18 mouse cellular contexts compared by ENCODE assay signal in genomic region chr4:147418333-147418732, GRCm38 (mm10). TPM values are rescaled to one million over a fixed set of nuclear protein-coding genes. Genes with fewer than 3 reads are reported as not detected.
DNase-seq lines count a peak whose midpoint lies in the region; ATAC-seq and TF ChIP-seq lines count a peak whose summit lies in the region.
"Not testable (repeated sequence)": the region's sequence is repeated elsewhere in the genome, so short reads cannot be mapped to it uniquely, and the experiment has no call there.
"Had no signal": no experiment of that assay in that cellular context is flagged by ENCODE, and none has a peak within 500 bp of the region (broad histone marks: within the 10 kb centered on the region; RNA-seq: fewer than 3 reads in every experiment).

No protein-coding gene starts in this region.

- peaks cover 11% of the 10 kb centered on the region for H3K36me3 ChIP-seq in ES-Bruce4 (ENCODE audit: control insufficient read depth, insufficient read depth, low read length, poor library complexity, severe bottlenecking)
- not testable (repeated sequence) for H3K36me3 ChIP-seq in MEL (ENCODE audit: control insufficient read depth in 1 of 2, insufficient read depth in 2 of 2, low read length in 2 of 2); limb, embryonic 11.5 days (ENCODE audit: control insufficient read depth, insufficient read depth, low read length); midbrain, embryonic 11.5 days (ENCODE audit: control insufficient read depth, insufficient read depth, low read length)

- not testable (repeated sequence) for H3K27me3 ChIP-seq in ES-Bruce4 (ENCODE audit: control insufficient read depth, insufficient read depth, low read length, poor library complexity, severe bottlenecking); MEL (ENCODE audit: control insufficient read depth in 1 of 2, insufficient read depth in 2 of 2, low read length in 2 of 2); limb, embryonic 11.5 days (ENCODE audit: control insufficient read depth, insufficient read depth, low read length); midbrain, embryonic 11.5 days (ENCODE audit: control insufficient read depth, insufficient read depth, low read length)

- not testable (repeated sequence) for H3K4me2 ChIP-seq in limb, embryonic 11.5 days (ENCODE audit: low read depth, severe bottlenecking); midbrain, embryonic 11.5 days

- not testable (repeated sequence) for H3K9ac ChIP-seq in ES-Bruce4 (ENCODE audit: low read depth, poor library complexity, severe bottlenecking); MEL (ENCODE audit: control insufficient read depth, low read depth, low read length, poor library complexity, severe bottlenecking); limb, embryonic 11.5 days (ENCODE audit: low read length); midbrain, embryonic 11.5 days (ENCODE audit: low read length)

- not testable (repeated sequence) for TF ChIP-seq CTCF in ES-Bruce4 (IDR thresholded peaks at IDR 0.05; ENCODE audit: low read depth, low read length); MEL (IDR thresholded peaks at IDR 0.05 in 2 of 3, conservative IDR thresholded peaks at IDR 0.05 in 1 of 3; ENCODE audit: control insufficient read depth in 1 of 3, insufficient read depth in 1 of 3, low read depth in 2 of 3, low read length in 3 of 3, poor library complexity in 1 of 3, severe bottlenecking in 1 of 3)

- 0 out of 2 replicates have a peak, but pooled peaks have one; percentile 5 for ATAC-seq in granulocyte monocyte progenitor cell, adult 5-6 weeks (replicated peaks; ENCODE audit: poor library complexity, severe bottlenecking)
- not testable (repeated sequence) for ATAC-seq in limb, embryonic 11.5 days (ENCODE audit: insufficient number of reproducible peaks, low FRiP score, low TSS enrichment, low read depth); midbrain, embryonic 11.5 days (ENCODE audit: low FRiP score)

- 61% methylated on average over 7 of the region's 7 CpGs for WGBS in limb, embryonic 11.5 days
- 69% methylated on average over 7 of the region's 7 CpGs for WGBS in midbrain, embryonic 11.5 days

- H3K4me3 ChIP-seq in ES-Bruce4 (ENCODE audit: low read depth, low read length); MEL (ENCODE audit: control insufficient read depth in 1 of 2, insufficient read depth in 1 of 2, low read depth in 2 of 2, low read length in 2 of 2); limb, embryonic 11.5 days (ENCODE audit: low read depth, low read length); midbrain, embryonic 11.5 days (ENCODE audit: low read depth, low read length): not testable (repeated sequence)

- not testable (repeated sequence) for TF ChIP-seq EP300 in ES-Bruce4 (IDR thresholded peaks at IDR 0.05; ENCODE audit: insufficient read depth, low read depth, low read length); MEL (IDR thresholded peaks at IDR 0.05; ENCODE audit: low read depth in 1 of 2, low read length in 2 of 2)

- H3K27ac ChIP-seq in ES-Bruce4 (ENCODE audit: insufficient read depth, low read length): peak overlapping the region; percentile 93
- H3K27ac ChIP-seq in MEL (ENCODE audit: control insufficient read depth, low read depth, low read length); limb, embryonic 11.5 days (replicated peaks; ENCODE audit: low read depth, low read length); midbrain, embryonic 11.5 days (ENCODE audit: low read depth, low read length): not testable (repeated sequence)

- TF ChIP-seq POLR2A in ES-Bruce4 (IDR thresholded peaks at IDR 0.05; ENCODE audit: insufficient read depth, low read length); MEL (IDR thresholded peaks at IDR 0.05; ENCODE audit: control insufficient read depth in 1 of 2, insufficient read depth in 1 of 2, low read depth in 1 of 2, low read length in 2 of 2, poor library complexity in 1 of 2): not testable (repeated sequence)

- DNase-seq in MEL (ENCODE audit: low read depth, low spot score) (peak; percentile 54), ZHBTc4 (ENCODE audit: low read depth, low spot score) (peak; percentile 36)
- DNase-seq in limb, embryonic 11.5 days (ENCODE audit: low spot score): peak; percentile 20
- peak; percentile 69 for DNase-seq in midbrain, embryonic 11.5 days (ENCODE audit: low spot score, missing footprints)

- not testable (repeated sequence) for TF ChIP-seq RAD21 in MEL (IDR thresholded peaks at IDR 0.05; ENCODE audit: low read depth, low read length)

- H3K79me2 ChIP-seq in MEL (ENCODE audit: control insufficient read depth, insufficient read depth, low read length, poor library complexity): not testable (repeated sequence)

- not testable (repeated sequence) for H3K4me1 ChIP-seq in ES-Bruce4 (ENCODE audit: control insufficient read depth, insufficient read depth, low read length); MEL (ENCODE audit: control insufficient read depth in 1 of 2, insufficient read depth in 2 of 2, low read length in 2 of 2); limb, embryonic 11.5 days (ENCODE audit: control insufficient read depth, insufficient read depth, low read length); midbrain, embryonic 11.5 days (ENCODE audit: control insufficient read depth, insufficient read depth, low read length)

- peaks cover 51% of the 10 kb centered on the region for H3K9me3 ChIP-seq in ES-Bruce4 (replicated peaks; ENCODE audit: control insufficient read depth, insufficient read depth, low read length, poor library complexity, severe bottlenecking)
- H3K9me3 ChIP-seq in MEL (replicated peaks; ENCODE audit: insufficient read depth, low read length): not testable (repeated sequence)
- peaks cover 20% of the 10 kb centered on the region for H3K9me3 ChIP-seq in limb, embryonic 11.5 days (ENCODE audit: control insufficient read depth, low read length)
- H3K9me3 ChIP-seq in midbrain, embryonic 11.5 days (ENCODE audit: control insufficient read depth, low read length): peaks cover 39% of the 10 kb centered on the region

TF ChIP-seq in MEL, 35 proteins besides CTCF, POLR2A, EP300 and RAD21:
- TF ChIP-seq ZNF384 (IDR thresholded peaks at IDR 0.05; ENCODE audit: low read depth, low read length): peak; percentile 50
TF ChIP-seq in MEL: peak in this region for 1; not testable (repeated sequence) for 34.

RNA-seq across cellular contexts. Expression of gene Zfp978, which starts 57.2 kb away (rescaled TPM):
- polyA plus RNA-seq in ES-Bruce4 (2011; ENCODE audit: insufficient read depth, insufficient read length, low read depth, missing spikeins) (41.4 and 46.3 TPM in 2 replicates), MEL (2012; ENCODE audit: insufficient read depth in 1 of 2, insufficient read length in 2 of 2, low read depth in 1 of 2, low replicate concordance in 2 of 2, missing spikeins in 1 of 2) (under 1 TPM in 1 of 2 experiments, not detected in 1; 0.28 TPM)
- 0.23 and 0.58 TPM in 2 replicates for total RNA-seq in MEL (2012; rRNA removed)
- not detected in 2 replicates for total RNA-seq in granulocyte monocyte progenitor cell, adult 5-6 weeks (2014; fragmentation: Nextera tagmentation)
- not detected in 2 replicates for total RNA-seq in granulocyte monocyte progenitor cell, adult 5-6 weeks (2017)
- not detected in 2 replicates for polyA plus RNA-seq in limb, embryonic 11.5 days (2014; fragmentation: Nextera tagmentation; extraction: Ambion mirVana)
- 0.23 and 0.29 TPM in 2 replicates for polyA plus RNA-seq in midbrain, embryonic 11.5 days (2014; fragmentation: Nextera tagmentation; extraction: Ambion mirVana)
- total RNA-seq: adrenal gland, postnatal 25 days had no signal
- polyA plus RNA-seq: adrenal gland, adult 2 months; brain, embryonic 14.5 days; CD4-positive, CD25-positive, alpha-beta regulatory T cell, adult 4 months; embryonic facial prominence, embryonic 13.5 days; embryonic facial prominence, embryonic 15.5 days; erythroblast, embryonic 14.5 days; forebrain, embryonic 10.5 days; forebrain, embryonic 12.5 days; forebrain, embryonic 14.5 days; forebrain, embryonic 16.5 days; G1E had no signal

Comparison
In these comparisons a context has a peak if more than half of its experiments do, and no peak if none do; other contexts are left out.
1. RNA of gene Zfp978, which starts 57.2 kb away (polyA plus RNA-seq): 41.4 to 46.3 TPM in ES-Bruce4; 0.28 TPM in MEL, 0.23 to 0.29 TPM in midbrain, embryonic 11.5 days and not detected in limb, embryonic 11.5 days; every median in the first group is over 10 times any median in the second.
2. Peak in every context shown above with its lines, with median percentiles within 50 percentile points of each other: DNase-seq.